Mouse (Mus musculus) bone marrow, adult 2 months (tissue): ENCODE measurements around the gene Sdad1. TPM values are rescaled to one million over a fixed set of nuclear protein-coding genes. Genes with fewer than 3 reads are reported as not detected.

Experiments
- H3K27ac ChIP-seq: fragments of 200-500 bp; 2 replicates; pipeline ENCODE4 v1.5.1; 2012; ENCODE audit warnings: low read depth, mild to moderate bottlenecking, control low read depth, inconsistent platforms, low read length; ENCODE audit not compliant: control insufficient read depth, poor library complexity, insufficient read depth
- H3K4me1 ChIP-seq: fragments of 200-500 bp; 2 replicates; pipeline ENCODE4 v1.6.1; 2011; ENCODE audit warnings: low read length; ENCODE audit not compliant: control insufficient read depth, insufficient read depth
- H3K4me3 ChIP-seq: fragments of 200-500 bp; replicated peaks from 2 replicates; pipeline ENCODE3; 2011; ENCODE audit warnings: mild to moderate bottlenecking, low read depth, low read length, control low read depth; ENCODE audit not compliant: control insufficient read depth
- CTCF ChIP-seq: fragments of 200-500 bp; IDR thresholded peaks from 2 replicates; pipeline ENCODE4 v1.5.1; 2011; ENCODE audit warnings: low read length, control low read depth; ENCODE audit not compliant: control insufficient read depth, insufficient read depth
- POLR2A ChIP-seq: fragments of 200-500 bp; IDR thresholded peaks from 2 replicates; pipeline ENCODE4 v1.6.1; 2011; ENCODE audit warnings: low read depth, mild to moderate bottlenecking, control low read depth, low read length, borderline replicate concordance; ENCODE audit not compliant: control insufficient read depth
- WGBS: fragments of 180-500 bp; shearing (Covaris S2); methylation state at CpG from one replicate; pipeline ENCODE4 v1.1.7; 2018; 5-methylcytosine and 5-hydroxymethylcytosine counted together
- polyA plus RNA-seq: library from polyadenylated mRNA; stranded (reverse); fragments of >200 nt; gene quantifications from 2 replicates; pipeline ENCODE4 v1.2.4, GENCODE M21; 2011; ENCODE audit warnings: low replicate concordance; ENCODE audit not compliant: missing spikeins, insufficient read depth, insufficient read length

Gene Sdad1
- polyA plus RNA-seq, 1 experiment = 14.1 TPM

- 87% methylated on average over 2 of the region's 2 CpGs for WGBS
Observed at GRCm38 (mm10) chr5:92294525-92294924, 15.8 kb downstream of the Sdad1 start.

GRCm38 (mm10) chr5:92291652-92292414 lies 18.4 kb downstream of the Sdad1 start:
- 86% methylated on average over 6 of the region's 6 CpGs for WGBS
- H3K27ac ChIP-seq = no peak overlapping the region
- H3K4me1 ChIP-seq = no peaks in the 10 kb centered on the region
- H3K4me3 ChIP-seq = no peak overlapping the region
- TF ChIP-seq POLR2A (no peak), CTCF (no peak)

More at GRCm38 (mm10) chr5:92294525-92294924, 15.8 kb downstream of the Sdad1 start:
- H3K4me3 ChIP-seq = no peak overlapping the region
- H3K4me1 ChIP-seq = no peaks in the 10 kb centered on the region
- TF ChIP-seq CTCF = no peak
- no peak for TF ChIP-seq POLR2A
- H3K27ac ChIP-seq = no peak overlapping the region

- H3K4me1 ChIP-seq = peaks cover 2% of the 10 kb centered on the region; the same call in 1 of the 2 replicates
- 75% methylated on average over 6 of the region's 6 CpGs for WGBS
- H3K4me3 ChIP-seq = no peak overlapping the region
- H3K27ac ChIP-seq = no peak overlapping the region
- TF ChIP-seq CTCF = no peak
- no peak for TF ChIP-seq POLR2A
Observed at GRCm38 (mm10) chr5:92287840-92288239, 22.4 kb downstream of the Sdad1 start.

GRCm38 (mm10) chr5:92283107-92283506 lies 27.2 kb downstream of the Sdad1 start:
- Histone ChIP-seq H3K27ac (no peak overlapping the region), H3K4me3 (no peak overlapping the region), H3K4me1 (peaks cover 7% of the 10 kb centered on the region)
- no peak for TF ChIP-seq POLR2A
- TF ChIP-seq CTCF = no peak
- WGBS = 39% methylated on average over 3 of the region's 3 CpGs

- TF ChIP-seq POLR2A = no peak
- TF ChIP-seq CTCF = no peak
- peaks cover 7% of the 10 kb centered on the region for H3K4me1 ChIP-seq
- H3K4me3 ChIP-seq = no peak overlapping the region
- no peak overlapping the region for H3K27ac ChIP-seq
- 57% methylated on average over 4 of the region's 4 CpGs for WGBS
Observed at GRCm38 (mm10) chr5:92282571-92282970, 27.7 kb downstream of the Sdad1 start.

- Histone ChIP-seq H3K4me1 (peaks cover 7% of the 10 kb centered on the region), H3K27ac (peak overlapping the region; percentile 51; the same call in 1 of the 2 replicates), H3K4me3 (peak overlapping the region; percentile 27)
- TF ChIP-seq POLR2A (no peak), CTCF (no peak)
- 9% methylated on average over 10 of the region's 10 CpGs for WGBS
Observed at GRCm38 (mm10) chr5:92278942-92279537, 31.2 kb downstream of the Sdad1 start.

- peak within 1 kb of the TSS; percentile 77 for H3K4me3 ChIP-seq
- WGBS = 1% methylated on average over 54 of the region's 54 CpGs
- TF ChIP-seq CTCF (peak; percentile 46; the same call in 1 of the 2 replicates), POLR2A (peak; percentile 84; the same call in 1 of the 2 replicates)
- H3K4me1 ChIP-seq = peaks cover 5% of the 10 kb centered on the region
- peak within 1 kb of the TSS; percentile 88 for H3K27ac ChIP-seq
Observed at GRCm38 (mm10) chr5:92277437-92278394, 32.6 kb downstream of the Sdad1 start, which contains the start of gene Naaa. Gene Naaa, minus strand, starts transcription at chr5:92278170.
